Mouse (Mus musculus) ovary, adult 18-20 months (tissue): ENCODE results near the gene Ankrd42.

Experiments
- DNase-seq: peaks from one replicate; pipeline ENCODE4 v3.0.0; 2022; ENCODE audit warnings: low spot score, mixed read lengths

Ankrd42 gene

GRCm38 (mm10) chr7:92566775-92567174, 70.2 kb downstream of the Ankrd42 start:
- DNase-seq: no peak

GRCm38 (mm10) chr7:92560986-92561876, 75.7 kb downstream of the Ankrd42 start, which contains the start of gene Ccdc90b:
Gene Ccdc90b (plus strand): TSS chr7:92561149.
- peak; percentile 86 for DNase-seq

- DNase-seq: no peak
These were observed 78.2 kb downstream of the Ankrd42 start for GRCm38 (mm10) chr7:92558744-92559143.

- no peak for DNase-seq
These were observed 86.0 kb downstream of the Ankrd42 start for GRCm38 (mm10) chr7:92550990-92551392.

- DNase-seq: no peak
These were observed 86.5 kb downstream of the Ankrd42 start for GRCm38 (mm10) chr7:92550248-92550989.

GRCm38 (mm10) chr7:92546763-92547162, 90.2 kb downstream of the Ankrd42 start:
- DNase-seq: no peak

GRCm38 (mm10) chr7:92532351-92533036, 104.4 kb downstream of the Ankrd42 start:
- DNase-seq: no peak
